ENCODE assay signal across 23 mouse cellular contexts in the genomic region with DNA sequence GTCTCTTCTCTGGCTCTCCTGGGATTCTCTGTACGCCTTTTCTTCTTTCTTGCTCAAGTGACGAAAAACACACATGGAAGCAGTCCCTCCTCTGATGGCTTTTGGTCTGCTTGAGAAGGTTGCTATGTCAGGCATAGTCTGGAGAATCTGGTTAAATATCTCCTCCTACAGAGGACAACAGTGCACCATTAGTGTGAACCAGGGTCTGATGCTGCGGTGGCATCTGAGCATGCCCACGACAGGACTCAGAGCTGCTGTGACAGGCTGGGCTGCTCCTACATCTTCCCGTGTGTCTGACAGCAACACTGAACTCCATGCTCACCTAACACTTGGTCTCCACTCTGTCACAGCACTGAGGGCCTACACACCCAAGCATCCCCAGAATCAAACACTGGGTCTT. TPM values are rescaled to one million over a fixed set of nuclear protein-coding genes. Genes with fewer than 3 reads are reported as not detected.
DNase-seq lines count a peak whose midpoint lies in the region; ATAC-seq and TF ChIP-seq lines count a peak whose summit lies in the region.
"Had no signal": no experiment of that assay in that cellular context is flagged by ENCODE, and none has a peak within 500 bp of the region (broad histone marks: within the 10 kb centered on the region; RNA-seq: fewer than 3 reads in every experiment).

No protein-coding gene starts in this region.

- no peak for TF ChIP-seq CTCF in gastrocnemius, adult 2 months (IDR thresholded peaks at IDR 0.05)
- TF ChIP-seq CTCF in stomach, postnatal 0 days (IDR thresholded peaks at IDR 0.05; ENCODE audit: low read depth): no peak

- WGBS in midbrain, embryonic 11.5 days: 90% methylated on average over 5 of the region's 5 CpGs
- 87% methylated on average over 5 of the region's 5 CpGs for WGBS in midbrain, embryonic 14.5 days
- WGBS in stomach, postnatal 0 days: 79% methylated on average over 5 of the region's 5 CpGs

- no peak overlapping the region for H3K4me3 ChIP-seq in gastrocnemius, adult 2 months
- no peak overlapping the region for H3K4me3 ChIP-seq in midbrain, embryonic 11.5 days (ENCODE audit: low read depth, low read length)
- H3K4me3 ChIP-seq in midbrain, embryonic 14.5 days (replicated peaks; ENCODE audit: low read depth, low read length): no peak overlapping the region
- no peak overlapping the region for H3K4me3 ChIP-seq in stomach, postnatal 0 days (ENCODE audit: low read depth, low read length)
- H3K4me3 ChIP-seq: embryonic facial prominence, embryonic 10.5 days; embryonic facial prominence, embryonic 12.5 days; forebrain, embryonic 13.5 days; forebrain, embryonic 15.5 days had no signal

- H3K27ac ChIP-seq in gastrocnemius, adult 2 months: peak overlapping the region; percentile 89; the same call in 1 of the 2 replicates
- H3K27ac ChIP-seq in midbrain, embryonic 11.5 days (ENCODE audit: low read depth, low read length): no peak overlapping the region
- no peak overlapping the region for H3K27ac ChIP-seq in midbrain, embryonic 14.5 days (replicated peaks; ENCODE audit: low read depth, low read length)
- no peak overlapping the region for H3K27ac ChIP-seq in stomach, postnatal 0 days (replicated peaks)
- H3K27ac ChIP-seq: embryonic facial prominence, embryonic 10.5 days; embryonic facial prominence, embryonic 12.5 days; forebrain, embryonic 13.5 days; forebrain, embryonic 15.5 days had no signal

- intact Hi-C loops in gastrocnemius, adult 2 months (cut with DNase I): loop anchor here (10.0 kb wide), 1 partner anchor 1599 kb away; a partner anchor contains a TSS
- intact Hi-C loops in gastrocnemius, postnatal 36 days (cut with DNase I): no loop called here

- H3K4me1 ChIP-seq in midbrain, embryonic 11.5 days (ENCODE audit: control insufficient read depth, insufficient read depth, low read length): no peaks in the 10 kb centered on the region
- H3K4me1 ChIP-seq in midbrain, embryonic 14.5 days (ENCODE audit: control insufficient read depth, insufficient read depth, low read length): no peaks in the 10 kb centered on the region
- H3K4me1 ChIP-seq in stomach, postnatal 0 days (replicated peaks; ENCODE audit: control insufficient read depth, insufficient read depth): no peaks in the 10 kb centered on the region
- H3K4me1 ChIP-seq: embryonic facial prominence, embryonic 10.5 days; embryonic facial prominence, embryonic 12.5 days; forebrain, embryonic 13.5 days; forebrain, embryonic 15.5 days had no signal

- H3K9me3 ChIP-seq in midbrain, embryonic 11.5 days (ENCODE audit: control insufficient read depth, low read length): no peaks in the 10 kb centered on the region
- no peaks in the 10 kb centered on the region for H3K9me3 ChIP-seq in midbrain, embryonic 14.5 days (ENCODE audit: control insufficient read depth, low read length)
- no peaks in the 10 kb centered on the region for H3K9me3 ChIP-seq in stomach, postnatal 0 days (ENCODE audit: control insufficient read depth, low read length)
- H3K9me3 ChIP-seq: embryonic facial prominence, embryonic 10.5 days; embryonic facial prominence, embryonic 12.5 days; forebrain, embryonic 13.5 days; forebrain, embryonic 15.5 days; G1E had no signal

- peaks cover 36% of the 10 kb centered on the region for H3K36me3 ChIP-seq in midbrain, embryonic 11.5 days (ENCODE audit: control insufficient read depth, insufficient read depth, low read length)
- peaks cover 87% of the 10 kb centered on the region for H3K36me3 ChIP-seq in midbrain, embryonic 14.5 days (ENCODE audit: control insufficient read depth, insufficient read depth, low read length)
- H3K36me3 ChIP-seq in stomach, postnatal 0 days (ENCODE audit: control insufficient read depth, insufficient read depth, low read length): peaks cover 29% of the 10 kb centered on the region

- no peak for TF ChIP-seq EP300 in stomach, postnatal 0 days (optimal IDR thresholded peaks at IDR 0.05)

- H3K9ac ChIP-seq in midbrain, embryonic 11.5 days (ENCODE audit: low read length): no peak overlapping the region
- H3K9ac ChIP-seq in midbrain, embryonic 14.5 days (replicated peaks; ENCODE audit: low read length): no peak overlapping the region
- H3K9ac ChIP-seq in stomach, postnatal 0 days (ENCODE audit: low read length): no peak overlapping the region
- H3K9ac ChIP-seq: embryonic facial prominence, embryonic 12.5 days; forebrain, embryonic 13.5 days; forebrain, embryonic 15.5 days; forebrain, postnatal 0 days had no signal

- DNase-seq in gastrocnemius, adult 2 months: no peak
- no peak for DNase-seq in gastrocnemius, postnatal 36 days
- peak; percentile 41 for DNase-seq in midbrain, embryonic 11.5 days (ENCODE audit: low spot score, missing footprints)
- DNase-seq in midbrain, embryonic 14.5 days: no peak
- no peak for DNase-seq in stomach, postnatal 0 days (ENCODE audit: low spot score)
- DNase-seq in urinary bladder, postnatal 25 days (ENCODE audit: low spot score): no peak
- DNase-seq: adrenal gland, adult 8-10 months; adrenal gland, postnatal 14 days; adrenal gland, postnatal 36 days; B cell, adult 2 months; cerebellum, adult 11-12 months; cerebellum, adult 2 months; cerebellum, adult 9-10 months; cerebellum, postnatal 10 days; cerebellum, postnatal 25 days; forebrain, postnatal 0 days had no signal

- H3K4me2 ChIP-seq in midbrain, embryonic 11.5 days: no peak overlapping the region
- H3K4me2 ChIP-seq in midbrain, embryonic 14.5 days (ENCODE audit: low read length): no peak overlapping the region
- no peak overlapping the region for H3K4me2 ChIP-seq in stomach, postnatal 0 days (replicated peaks; ENCODE audit: low read depth)
- H3K4me2 ChIP-seq: embryonic facial prominence, embryonic 12.5 days; forebrain, embryonic 13.5 days; forebrain, embryonic 15.5 days had no signal

- no peaks in the 10 kb centered on the region for H3K27me3 ChIP-seq in midbrain, embryonic 11.5 days (ENCODE audit: control insufficient read depth, insufficient read depth, low read length)
- no peaks in the 10 kb centered on the region for H3K27me3 ChIP-seq in midbrain, embryonic 14.5 days (ENCODE audit: control insufficient read depth, insufficient read depth, low read length)
- no peaks in the 10 kb centered on the region for H3K27me3 ChIP-seq in stomach, postnatal 0 days (ENCODE audit: control insufficient read depth, insufficient read depth, low read length)
- H3K27me3 ChIP-seq: CH12.LX; embryonic facial prominence, embryonic 12.5 days; forebrain, embryonic 13.5 days; forebrain, embryonic 15.5 days had no signal

- no peak for ATAC-seq in midbrain, embryonic 11.5 days (ENCODE audit: low FRiP score)
- no peak for ATAC-seq in midbrain, embryonic 14.5 days (ENCODE audit: low FRiP score, low TSS enrichment)
- 0 out of 2 replicates have a peak, but pooled peaks have one; percentile 22 for ATAC-seq in stomach, postnatal 0 days (ENCODE audit: low FRiP score, low TSS enrichment)
- ATAC-seq: CD4-positive, CD25-positive, alpha-beta regulatory T cell, adult 4 months; forebrain, embryonic 13.5 days; forebrain, embryonic 15.5 days; forebrain, postnatal 0 days had no signal

RNA-seq across cellular contexts. Expression of a gene that starts 7.2 kb away (rescaled TPM):
- total RNA-seq in gastrocnemius, adult 2 months (2021): 10 to 100 TPM; 25.7 to 31.9 TPM
- total RNA-seq in gastrocnemius, postnatal 36 days (2021): 10 to 100 TPM; 24.6 to 26.5 TPM
- 102 TPM in 2 replicates for polyA plus RNA-seq in midbrain, embryonic 11.5 days (2014; fragmentation: Nextera tagmentation; extraction: Ambion mirVana)
- polyA plus RNA-seq in midbrain, embryonic 14.5 days (2014; fragmentation: Nextera tagmentation; extraction: Ambion mirVana): 102 and 110 TPM in 2 replicates
- polyA plus RNA-seq in stomach, postnatal 0 days (2015; fragmentation: Nextera tagmentation; extraction: Ambion mirVana): 67.9 and 70.4 TPM in 2 replicates

RNA-seq across cellular contexts. Expression of a gene that starts 7.9 kb away (rescaled TPM):
- 10 to 100 TPM; 23.0 to 25.9 TPM for total RNA-seq in gastrocnemius, adult 2 months (2021)
- 10 to 100 TPM; 17.6 to 20.6 TPM for total RNA-seq in gastrocnemius, postnatal 36 days (2021)
- 24.2 and 24.3 TPM in 2 replicates for polyA plus RNA-seq in midbrain, embryonic 11.5 days (2014; fragmentation: Nextera tagmentation; extraction: Ambion mirVana)
- polyA plus RNA-seq in midbrain, embryonic 14.5 days (2014; fragmentation: Nextera tagmentation; extraction: Ambion mirVana): 30.0 and 32.3 TPM in 2 replicates
- polyA plus RNA-seq in stomach, postnatal 0 days (2015; fragmentation: Nextera tagmentation; extraction: Ambion mirVana): 21.0 and 25.0 TPM in 2 replicates
